Mouse (Mus musculus) cerebellum, adult 2 months (tissue): Measurements from ENCODE around the gene Sox9.

Source experiments
- CTCF ChIP-seq: fragments of 200-500 bp; IDR thresholded peaks from 2 replicates; pipeline ENCODE4 v1.5.1; 2011; ENCODE audit warnings: low read depth, mild to moderate bottlenecking, control low read depth, low read length, moderate library complexity, borderline replicate concordance; ENCODE audit not compliant: insufficient read depth
- POLR2A ChIP-seq: fragments of 200-500 bp; IDR thresholded peaks from 2 replicates; pipeline ENCODE4 v1.6.1; 2011; ENCODE audit warnings: low read length, control low read depth, borderline replicate concordance; ENCODE audit not compliant: insufficient read depth

- TF ChIP-seq POLR2A (no peak), CTCF (no peak)
These were observed 4.4 kb downstream of the Sox9 start for GRCm38 (mm10) chr11:112786427-112786826.
